Mouse (Mus musculus): ENCODE results near the gene Wdfy3. TPM values are rescaled to one million over a fixed set of nuclear protein-coding genes. Genes with fewer than 3 reads are reported as not detected.

The Wdfy3 gene
- polyA plus RNA-seq, 1 experiment from 2014 or later, result 4.9 TPM

DNA sequence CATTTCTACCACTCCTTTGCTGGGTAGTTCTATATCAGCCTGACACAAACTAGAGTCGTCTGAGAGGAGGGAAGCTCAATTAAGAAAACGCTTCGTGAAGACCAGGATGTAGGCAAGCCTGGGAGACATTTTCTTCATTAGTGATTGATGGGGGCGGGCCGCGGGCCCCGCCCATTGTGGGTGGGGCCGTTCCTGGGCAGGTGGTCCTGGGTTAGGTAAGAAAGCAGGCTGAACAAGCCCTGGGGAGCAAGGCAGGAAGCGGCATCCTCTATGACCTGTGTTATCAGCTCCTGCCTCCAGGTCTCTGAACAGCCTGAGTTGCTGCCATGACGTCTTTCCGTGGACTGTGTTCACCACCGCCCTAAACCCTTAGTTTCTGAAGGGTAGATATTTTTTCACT is 242.2 kb downstream of the Wdfy3 start:
- no peak for DNase-seq (ENCODE audit: low spot score)
- TF ChIP-seq EP300 (optimal IDR thresholded peaks at IDR 0.05), result no peak
- TF ChIP-seq CTCF (IDR thresholded peaks at IDR 0.05; ENCODE audit: low read depth), result no peak
- no peak overlapping the region for H3K9ac ChIP-seq (ENCODE audit: low read length)
- H3K36me3 ChIP-seq (ENCODE audit: control insufficient read depth, insufficient read depth, low read length), result no peaks in the 10 kb centered on the region
- no peak overlapping the region for H3K4me2 ChIP-seq (replicated peaks; ENCODE audit: low read depth)
- ATAC-seq (ENCODE audit: low FRiP score, low TSS enrichment), result no peak
- H3K27me3 ChIP-seq (ENCODE audit: control insufficient read depth, insufficient read depth, low read length), result no peaks in the 10 kb centered on the region
- no peak overlapping the region for H3K27ac ChIP-seq (replicated peaks)
- no peaks in the 10 kb centered on the region for H3K9me3 ChIP-seq (ENCODE audit: control insufficient read depth, low read length)
- WGBS, result 29% methylated on average over 12 of the region's 12 CpGs
- H3K4me3 ChIP-seq (ENCODE audit: low read depth, low read length), result no peak overlapping the region
- H3K4me1 ChIP-seq (replicated peaks; ENCODE audit: control insufficient read depth, insufficient read depth), result peaks cover 3% of the 10 kb centered on the region

GRCm38 (mm10) chr5:101826531-101826970 is 243.2 kb downstream of the Wdfy3 start:
- no peaks in the 10 kb centered on the region for H3K9me3 ChIP-seq (ENCODE audit: control insufficient read depth, low read length)
- peaks cover 3% of the 10 kb centered on the region for H3K4me1 ChIP-seq (replicated peaks; ENCODE audit: control insufficient read depth, insufficient read depth)
- H3K4me3 ChIP-seq (ENCODE audit: low read depth, low read length), result no peak overlapping the region
- no peak overlapping the region for H3K27ac ChIP-seq (replicated peaks)
- DNase-seq (ENCODE audit: low spot score), result peak; percentile 66
- no peak overlapping the region for H3K9ac ChIP-seq (ENCODE audit: low read length)
- TF ChIP-seq CTCF (IDR thresholded peaks at IDR 0.05; ENCODE audit: low read depth) (no peak), EP300 (optimal IDR thresholded peaks at IDR 0.05) (no peak)
- no peaks in the 10 kb centered on the region for H3K36me3 ChIP-seq (ENCODE audit: control insufficient read depth, insufficient read depth, low read length)
- peak; percentile 65 for ATAC-seq (ENCODE audit: low FRiP score, low TSS enrichment)
- no peaks in the 10 kb centered on the region for H3K27me3 ChIP-seq (ENCODE audit: control insufficient read depth, insufficient read depth, low read length)
- WGBS, result 4% methylated on average over 15 of the region's 15 CpGs
- H3K4me2 ChIP-seq (replicated peaks; ENCODE audit: low read depth), result peak overlapping the region; percentile 33

DNA sequence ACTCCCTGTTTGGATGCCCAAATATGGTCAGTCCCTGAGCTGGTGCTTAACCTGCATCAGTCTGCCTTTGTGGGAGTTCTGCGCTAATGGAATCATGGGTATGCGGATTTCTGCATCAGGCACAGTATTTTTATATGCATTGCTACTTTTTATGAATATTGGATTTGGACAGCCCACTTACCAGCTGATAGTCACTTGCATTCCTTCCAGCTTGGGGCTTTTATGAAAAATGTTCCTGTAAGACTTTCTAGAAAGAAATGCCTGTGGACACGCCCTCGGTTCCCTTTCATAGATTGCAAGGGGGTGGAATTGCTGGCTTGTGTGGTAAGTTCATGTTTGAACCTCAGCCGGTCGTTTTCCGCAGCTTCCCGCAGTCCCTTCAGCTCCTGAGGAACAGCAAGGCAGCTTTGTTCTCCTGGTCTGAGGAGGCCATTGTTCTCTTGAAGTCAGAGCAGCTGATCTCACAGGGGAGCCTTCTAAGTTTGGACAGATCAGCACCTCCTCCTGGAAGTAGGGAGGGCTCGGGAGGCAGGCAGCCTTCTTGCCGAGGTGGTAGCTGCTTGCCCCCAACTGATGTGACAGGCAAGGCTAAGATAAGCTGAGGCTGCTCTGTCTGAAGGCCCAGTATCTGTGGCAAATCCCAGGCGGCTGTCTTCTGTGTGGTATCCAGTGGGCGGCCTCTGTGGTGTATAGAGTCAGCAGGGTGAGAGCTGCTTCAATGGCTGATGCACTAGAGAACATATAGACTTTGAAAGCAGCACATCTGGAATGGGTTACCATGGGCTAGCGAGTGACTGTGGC is 244.4 kb downstream of the Wdfy3 start:
- H3K36me3 ChIP-seq (ENCODE audit: control insufficient read depth, insufficient read depth, low read length), result no peaks in the 10 kb centered on the region
- no peaks in the 10 kb centered on the region for H3K9me3 ChIP-seq (ENCODE audit: control insufficient read depth, low read length)
- no peak overlapping the region for H3K9ac ChIP-seq (ENCODE audit: low read length)
- H3K4me2 ChIP-seq (replicated peaks; ENCODE audit: low read depth), result no peak overlapping the region
- H3K27me3 ChIP-seq (ENCODE audit: control insufficient read depth, insufficient read depth, low read length), result no peaks in the 10 kb centered on the region
- no peak for ATAC-seq (ENCODE audit: low FRiP score, low TSS enrichment)
- no peak for DNase-seq (ENCODE audit: low spot score)
- TF ChIP-seq CTCF (IDR thresholded peaks at IDR 0.05; ENCODE audit: low read depth) (no peak), EP300 (optimal IDR thresholded peaks at IDR 0.05) (no peak)
- H3K4me3 ChIP-seq (ENCODE audit: low read depth, low read length), result no peak overlapping the region
- 39% methylated on average over 13 of the region's 13 CpGs for WGBS
- H3K27ac ChIP-seq (replicated peaks), result no peak overlapping the region
- peaks cover 3% of the 10 kb centered on the region for H3K4me1 ChIP-seq (replicated peaks; ENCODE audit: control insufficient read depth, insufficient read depth)

DNA sequence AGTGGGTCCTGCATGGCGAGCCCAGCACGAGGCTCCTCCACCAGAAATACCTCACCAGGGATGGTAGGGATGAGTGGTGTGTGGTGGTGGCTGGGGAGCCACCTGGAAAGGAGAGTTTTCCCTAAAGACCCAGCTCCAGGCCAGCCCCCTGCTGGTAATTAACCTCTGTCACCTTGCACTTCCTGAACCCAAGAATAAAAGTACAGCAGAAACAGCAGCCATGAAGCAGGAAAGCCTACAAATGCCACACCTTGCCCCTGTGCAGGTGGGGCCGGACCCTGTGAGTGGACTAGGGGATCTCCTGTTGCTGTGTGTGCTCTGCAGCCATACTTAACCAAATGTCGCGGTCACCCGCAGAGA is 247.4 kb downstream of the Wdfy3 start:
- Histone ChIP-seq H3K9ac (ENCODE audit: low read length) (no peak overlapping the region), H3K27ac (replicated peaks) (no peak overlapping the region), H3K9me3 (ENCODE audit: control insufficient read depth, low read length) (no peaks in the 10 kb centered on the region), H3K27me3 (ENCODE audit: control insufficient read depth, insufficient read depth, low read length) (no peaks in the 10 kb centered on the region), H3K4me3 (ENCODE audit: low read depth, low read length) (no peak overlapping the region), H3K4me1 (replicated peaks; ENCODE audit: control insufficient read depth, insufficient read depth) (peaks cover 3% of the 10 kb centered on the region), H3K36me3 (ENCODE audit: control insufficient read depth, insufficient read depth, low read length) (no peaks in the 10 kb centered on the region), H3K4me2 (replicated peaks; ENCODE audit: low read depth) (no peak overlapping the region)
- TF ChIP-seq CTCF (IDR thresholded peaks at IDR 0.05; ENCODE audit: low read depth) (no peak), EP300 (optimal IDR thresholded peaks at IDR 0.05) (no peak)
- DNase-seq (ENCODE audit: low spot score) (no peak), ATAC-seq (ENCODE audit: low FRiP score, low TSS enrichment) (no peak)
- WGBS, result 58% methylated on average over 6 of the region's 6 CpGs

DNA sequence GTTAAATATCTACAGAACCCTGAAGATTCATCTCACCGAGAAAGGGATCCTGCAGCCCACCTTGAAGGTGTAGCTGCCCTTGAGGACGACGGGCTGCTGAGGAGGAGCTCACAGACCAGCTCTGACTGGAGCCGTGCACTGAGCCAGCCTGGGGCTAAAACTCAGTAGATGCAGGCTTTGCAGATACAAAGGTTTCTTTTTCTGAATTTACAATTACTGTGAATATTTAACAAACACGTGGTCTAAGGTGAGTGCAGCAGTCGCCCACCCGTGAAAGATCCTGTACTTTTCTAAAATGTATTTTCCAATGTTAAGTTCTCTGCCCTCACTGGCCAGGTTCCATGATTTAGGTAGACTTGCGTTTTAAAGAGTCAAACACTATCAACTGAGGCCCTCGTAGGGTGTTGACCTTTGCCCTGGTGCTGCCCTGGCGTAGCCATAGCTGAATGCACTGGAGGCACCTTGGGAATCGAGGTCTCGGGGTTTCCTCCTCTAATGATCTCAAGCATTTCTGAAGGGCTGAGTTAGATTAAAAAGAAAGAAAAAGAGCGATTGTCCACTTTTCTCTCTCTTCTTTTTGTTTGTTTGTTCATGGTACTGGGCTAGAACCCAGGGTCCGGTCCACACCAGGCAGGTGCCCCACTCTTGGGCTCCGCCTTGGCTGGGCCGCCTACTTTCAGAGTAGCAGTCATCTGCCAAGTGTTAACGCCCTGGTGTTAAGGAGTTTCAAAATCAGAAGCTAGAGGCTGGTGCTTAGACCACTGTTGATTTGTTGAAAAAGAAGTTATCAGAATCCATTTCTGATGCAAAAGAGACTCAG is 248.0 kb downstream of the Wdfy3 start:
- Histone ChIP-seq H3K9me3 (ENCODE audit: control insufficient read depth, low read length) (no peaks in the 10 kb centered on the region), H3K9ac (ENCODE audit: low read length) (no peak overlapping the region), H3K27ac (replicated peaks) (no peak overlapping the region), H3K4me2 (replicated peaks; ENCODE audit: low read depth) (no peak overlapping the region), H3K4me1 (replicated peaks; ENCODE audit: control insufficient read depth, insufficient read depth) (no peaks in the 10 kb centered on the region), H3K27me3 (ENCODE audit: control insufficient read depth, insufficient read depth, low read length) (no peaks in the 10 kb centered on the region), H3K4me3 (ENCODE audit: low read depth, low read length) (no peak overlapping the region), H3K36me3 (ENCODE audit: control insufficient read depth, insufficient read depth, low read length) (no peaks in the 10 kb centered on the region)
- no peak for DNase-seq (ENCODE audit: low spot score)
- TF ChIP-seq EP300 (optimal IDR thresholded peaks at IDR 0.05) (no peak), CTCF (IDR thresholded peaks at IDR 0.05; ENCODE audit: low read depth) (no peak)
- WGBS, result 64% methylated on average over 17 of the region's 17 CpGs
- ATAC-seq (ENCODE audit: low FRiP score, low TSS enrichment), result no peak

DNA sequence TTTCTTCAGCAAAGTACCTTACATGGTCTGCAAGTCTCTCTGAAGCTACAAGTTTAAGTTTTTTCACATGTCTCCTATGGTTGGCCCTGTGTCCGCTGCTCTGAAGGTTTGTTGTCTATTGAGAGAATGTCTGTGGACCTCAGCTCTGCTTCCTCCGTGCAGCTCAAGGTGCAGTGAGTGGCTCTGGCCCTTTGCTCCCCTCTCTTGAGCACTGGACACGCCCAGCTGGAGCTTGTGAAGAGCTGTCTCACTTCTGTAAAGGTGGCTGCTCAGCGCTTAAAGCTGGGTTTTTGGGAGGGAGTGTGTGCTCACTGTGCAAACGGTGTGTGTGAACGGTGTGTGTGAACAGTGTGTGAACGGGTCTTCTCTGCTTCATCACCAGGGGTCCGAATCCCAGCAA is 248.7 kb downstream of the Wdfy3 start:
- Histone ChIP-seq H3K36me3 (ENCODE audit: control insufficient read depth, insufficient read depth, low read length) (no peaks in the 10 kb centered on the region), H3K9ac (ENCODE audit: low read length) (no peak overlapping the region), H3K27ac (replicated peaks) (no peak overlapping the region), H3K4me1 (replicated peaks; ENCODE audit: control insufficient read depth, insufficient read depth) (no peaks in the 10 kb centered on the region), H3K4me3 (ENCODE audit: low read depth, low read length) (no peak overlapping the region), H3K4me2 (replicated peaks; ENCODE audit: low read depth) (no peak overlapping the region), H3K9me3 (ENCODE audit: control insufficient read depth, low read length) (no peaks in the 10 kb centered on the region), H3K27me3 (ENCODE audit: control insufficient read depth, insufficient read depth, low read length) (no peaks in the 10 kb centered on the region)
- ATAC-seq (ENCODE audit: low FRiP score, low TSS enrichment) (no peak), DNase-seq (ENCODE audit: low spot score) (no peak)
- WGBS, result 60% methylated on average over 8 of the region's 8 CpGs
- TF ChIP-seq CTCF (IDR thresholded peaks at IDR 0.05; ENCODE audit: low read depth), result no peak
- no peak for TF ChIP-seq EP300 (optimal IDR thresholded peaks at IDR 0.05)

Data from stomach, postnatal 0 days (tissue).